Mouse (Mus musculus): Measurements from ENCODE around the gene Pih1d1. TPM values are rescaled to one million over a fixed set of nuclear protein-coding genes. Genes with fewer than 3 reads are reported as not detected.

Gene Pih1d1
- polyA plus RNA-seq, 1 experiment, result 66.7 TPM

GRCm38 (mm10) chr7:45189600-45189999 is 35.5 kb downstream of the Pih1d1 start:
- H3K4me1 ChIP-seq (ENCODE audit: control insufficient read depth, insufficient read depth, low read length), result no peaks in the 10 kb centered on the region
- H3K27ac ChIP-seq (ENCODE audit: insufficient read depth, low read depth, low read length), result no peak overlapping the region
- no peak overlapping the region for H3K4me3 ChIP-seq (ENCODE audit: insufficient read depth, low read length)

GRCm38 (mm10) chr7:45190186-45190585 is 36.1 kb downstream of the Pih1d1 start:
- H3K27ac ChIP-seq (ENCODE audit: insufficient read depth, low read depth, low read length), result no peak overlapping the region
- no peaks in the 10 kb centered on the region for H3K4me1 ChIP-seq (ENCODE audit: control insufficient read depth, insufficient read depth, low read length)
- no peak for TF ChIP-seq CTCF (IDR thresholded peaks at IDR 0.05; ENCODE audit: low read depth, low read length)
- no peak for TF ChIP-seq POLR2A (IDR thresholded peaks at IDR 0.05; ENCODE audit: borderline replicate concordance, low read depth, low read length)
- H3K4me3 ChIP-seq (ENCODE audit: insufficient read depth, low read length), result no peak overlapping the region

More at GRCm38 (mm10) chr7:45189600-45189999, 35.5 kb downstream of the Pih1d1 start:
- TF ChIP-seq CTCF (IDR thresholded peaks at IDR 0.05; ENCODE audit: low read depth, low read length), result no peak
- no peak for TF ChIP-seq POLR2A (IDR thresholded peaks at IDR 0.05; ENCODE audit: borderline replicate concordance, low read depth, low read length)

- H3K4me1 ChIP-seq (ENCODE audit: control insufficient read depth, insufficient read depth, low read length), result no peaks in the 10 kb centered on the region
- no peak for TF ChIP-seq POLR2A (IDR thresholded peaks at IDR 0.05; ENCODE audit: borderline replicate concordance, low read depth, low read length)
- no peak for TF ChIP-seq CTCF (IDR thresholded peaks at IDR 0.05; ENCODE audit: low read depth, low read length)
- no peak overlapping the region for H3K27ac ChIP-seq (ENCODE audit: insufficient read depth, low read depth, low read length)
- H3K4me3 ChIP-seq (ENCODE audit: insufficient read depth, low read length), result no peak overlapping the region
These were observed 37.1 kb downstream of the Pih1d1 start for GRCm38 (mm10) chr7:45191161-45191560.

- no peaks in the 10 kb centered on the region for H3K4me1 ChIP-seq (ENCODE audit: control insufficient read depth, insufficient read depth, low read length)
- H3K27ac ChIP-seq (ENCODE audit: insufficient read depth, low read depth, low read length), result no peak overlapping the region
- no peak overlapping the region for H3K4me3 ChIP-seq (ENCODE audit: insufficient read depth, low read length)
- TF ChIP-seq CTCF (IDR thresholded peaks at IDR 0.05; ENCODE audit: low read depth, low read length) (no peak), POLR2A (IDR thresholded peaks at IDR 0.05; ENCODE audit: borderline replicate concordance, low read depth, low read length) (no peak)
These were observed 37.8 kb downstream of the Pih1d1 start for GRCm38 (mm10) chr7:45191803-45192363.

- TF ChIP-seq CTCF (IDR thresholded peaks at IDR 0.05; ENCODE audit: low read depth, low read length) (no peak), POLR2A (IDR thresholded peaks at IDR 0.05; ENCODE audit: borderline replicate concordance, low read depth, low read length) (no peak)
- Histone ChIP-seq H3K4me3 (ENCODE audit: insufficient read depth, low read length) (no peak overlapping the region), H3K4me1 (ENCODE audit: control insufficient read depth, insufficient read depth, low read length) (no peaks in the 10 kb centered on the region), H3K27ac (ENCODE audit: insufficient read depth, low read depth, low read length) (no peak overlapping the region)
These were observed 38.6 kb downstream of the Pih1d1 start for GRCm38 (mm10) chr7:45192585-45193310.

- Histone ChIP-seq H3K4me3 (ENCODE audit: insufficient read depth, low read length) (no peak overlapping the region), H3K27ac (ENCODE audit: insufficient read depth, low read depth, low read length) (no peak overlapping the region), H3K4me1 (ENCODE audit: control insufficient read depth, insufficient read depth, low read length) (no peaks in the 10 kb centered on the region)
- TF ChIP-seq CTCF (IDR thresholded peaks at IDR 0.05; ENCODE audit: low read depth, low read length), result no peak
- TF ChIP-seq POLR2A (IDR thresholded peaks at IDR 0.05; ENCODE audit: borderline replicate concordance, low read depth, low read length), result no peak
These were observed 39.3 kb downstream of the Pih1d1 start for GRCm38 (mm10) chr7:45193406-45193805.

GRCm38 (mm10) chr7:45193871-45194785 is 40.0 kb downstream of the Pih1d1 start:
- Histone ChIP-seq H3K27ac (ENCODE audit: insufficient read depth, low read depth, low read length) (no peak overlapping the region), H3K4me1 (ENCODE audit: control insufficient read depth, insufficient read depth, low read length) (no peaks in the 10 kb centered on the region), H3K4me3 (ENCODE audit: insufficient read depth, low read length) (no peak overlapping the region)
- TF ChIP-seq POLR2A (IDR thresholded peaks at IDR 0.05; ENCODE audit: borderline replicate concordance, low read depth, low read length) (no peak), CTCF (IDR thresholded peaks at IDR 0.05; ENCODE audit: low read depth, low read length) (no peak)

- H3K4me1 ChIP-seq (ENCODE audit: control insufficient read depth, insufficient read depth, low read length), result no peaks in the 10 kb centered on the region
These were observed 41.5 kb downstream of the Pih1d1 start for GRCm38 (mm10) chr7:45195341-45196175.

GRCm38 (mm10) chr7:45196176-45196535 is 42.1 kb downstream of the Pih1d1 start:
- TF ChIP-seq CTCF (IDR thresholded peaks at IDR 0.05; ENCODE audit: low read depth, low read length) (no peak), POLR2A (IDR thresholded peaks at IDR 0.05; ENCODE audit: borderline replicate concordance, low read depth, low read length) (no peak)
- H3K4me3 ChIP-seq (ENCODE audit: insufficient read depth, low read length), result no peak overlapping the region
- no peak overlapping the region for H3K27ac ChIP-seq (ENCODE audit: insufficient read depth, low read depth, low read length)
- no peaks in the 10 kb centered on the region for H3K4me1 ChIP-seq (ENCODE audit: control insufficient read depth, insufficient read depth, low read length)

More at GRCm38 (mm10) chr7:45195341-45196175, 41.5 kb downstream of the Pih1d1 start:
- H3K27ac ChIP-seq (ENCODE audit: insufficient read depth, low read depth, low read length), result no peak overlapping the region
- H3K4me3 ChIP-seq (ENCODE audit: insufficient read depth, low read length), result no peak overlapping the region
- no peak for TF ChIP-seq CTCF (IDR thresholded peaks at IDR 0.05; ENCODE audit: low read depth, low read length)
- TF ChIP-seq POLR2A (IDR thresholded peaks at IDR 0.05; ENCODE audit: borderline replicate concordance, low read depth, low read length), result no peak

All from bone marrow macrophage, adult 2 months (primary cell).